Mouse (Mus musculus): ENCODE results near the gene Tle3.

Gene Tle3

DNA sequence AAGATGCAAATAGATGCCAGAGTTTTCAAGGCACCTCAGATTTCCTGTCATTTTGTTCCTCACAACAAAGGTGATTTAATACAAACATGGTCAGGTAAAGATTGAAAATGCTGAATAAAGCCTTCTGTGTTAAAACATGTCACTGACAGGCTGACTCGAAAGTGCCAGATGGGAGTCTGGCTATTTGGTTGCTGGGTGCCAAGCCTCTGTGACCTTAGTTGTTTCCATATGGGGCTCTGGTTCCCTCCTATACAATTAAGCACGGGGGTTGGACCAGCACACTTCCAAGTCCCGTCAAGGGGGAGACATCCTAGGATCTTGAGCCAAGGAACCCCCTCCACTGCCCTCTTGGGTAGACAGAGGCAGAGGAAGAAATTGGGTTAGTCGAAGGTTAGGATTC, 13.2 kb upstream of the Tle3 start:
- no peak for DNase-seq (ENCODE audit: low read depth, low spot score)

DNA sequence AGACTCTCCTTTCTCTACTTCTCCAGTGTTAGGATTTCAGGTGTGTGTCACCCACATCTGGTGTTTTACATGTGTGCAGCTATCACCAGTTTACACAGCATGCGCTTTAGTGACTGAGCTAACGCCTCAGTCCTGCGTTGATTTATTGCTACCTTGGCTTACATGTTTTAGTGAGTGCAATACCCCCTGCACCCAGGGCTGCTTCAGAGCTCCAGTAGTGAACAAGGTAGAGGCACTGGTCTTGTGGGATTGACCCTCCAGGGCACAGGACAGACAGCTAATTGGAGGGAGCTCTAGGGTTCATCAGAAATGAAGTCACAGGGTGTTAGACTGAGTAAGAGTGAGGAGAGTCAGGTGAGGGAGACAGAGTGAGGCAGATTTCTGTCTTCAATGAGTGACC, 12.4 kb upstream of the Tle3 start:
- no peak for DNase-seq (ENCODE audit: low read depth, low spot score)

DNA sequence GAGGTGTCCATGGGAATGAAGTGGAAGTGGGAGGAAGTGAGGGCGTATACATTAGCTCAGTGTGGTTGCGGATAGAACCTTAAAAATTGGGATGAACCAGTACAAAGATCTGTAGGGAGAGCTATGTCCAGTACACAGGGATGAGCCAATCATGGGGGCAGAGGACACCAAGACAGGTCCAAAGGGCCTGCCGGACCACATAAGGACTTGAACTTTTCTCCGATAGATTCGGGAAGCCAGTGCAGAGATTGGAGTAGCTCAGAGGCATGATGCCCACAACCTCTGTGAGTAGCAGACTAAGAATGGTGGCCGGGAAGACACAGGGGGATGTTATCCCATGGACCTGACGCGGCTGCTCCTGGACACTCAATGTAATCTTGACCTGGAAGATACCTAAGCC, 12.0 kb upstream of the Tle3 start:
- DNase-seq (ENCODE audit: low read depth, low spot score) = no peak

DNA sequence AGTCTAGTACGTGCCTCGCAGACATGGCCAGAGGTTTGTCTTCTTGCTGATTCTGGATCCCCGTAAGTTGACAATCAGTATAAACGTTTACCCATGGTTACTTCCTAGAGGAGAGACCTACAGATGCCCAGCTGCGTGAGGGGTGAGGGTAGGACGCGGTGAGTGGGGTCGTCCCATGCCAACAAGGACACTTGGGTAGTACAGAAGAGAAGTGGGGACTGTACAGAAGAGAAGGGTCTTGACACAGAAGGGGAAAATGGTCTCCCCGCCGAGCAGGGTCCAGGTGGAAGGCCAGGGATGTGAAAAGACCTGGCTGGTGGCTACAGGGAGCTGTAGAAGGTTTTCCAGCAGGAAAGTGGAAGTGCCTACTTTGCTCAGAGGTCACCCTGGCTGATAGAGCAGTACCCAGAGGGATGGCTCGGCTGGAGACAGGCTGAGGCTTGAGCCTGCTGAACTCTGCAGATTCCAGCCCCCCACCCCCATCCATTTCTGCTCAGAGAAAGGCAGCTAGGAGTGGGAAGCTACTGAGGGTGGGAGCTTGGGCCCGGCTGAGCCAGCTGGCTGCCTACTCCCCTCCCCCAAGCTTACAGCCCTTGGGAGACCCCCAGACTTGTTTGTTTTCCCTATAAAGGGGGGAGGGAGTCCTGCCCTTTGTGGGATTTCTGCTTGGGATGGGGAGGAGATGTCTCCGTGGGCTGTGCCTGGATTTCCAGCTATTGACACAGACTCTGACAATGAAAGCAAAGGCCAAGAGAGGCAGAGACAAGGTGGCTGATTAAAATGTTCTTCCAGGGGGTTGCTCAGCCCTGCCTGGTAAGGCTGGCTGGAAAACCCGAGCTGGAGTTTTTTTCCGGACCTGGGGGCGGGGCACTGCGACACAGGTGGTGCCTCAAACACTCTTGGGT, 11.2 kb upstream of the Tle3 start:
- no peak for DNase-seq (ENCODE audit: low read depth, low spot score)

DNA sequence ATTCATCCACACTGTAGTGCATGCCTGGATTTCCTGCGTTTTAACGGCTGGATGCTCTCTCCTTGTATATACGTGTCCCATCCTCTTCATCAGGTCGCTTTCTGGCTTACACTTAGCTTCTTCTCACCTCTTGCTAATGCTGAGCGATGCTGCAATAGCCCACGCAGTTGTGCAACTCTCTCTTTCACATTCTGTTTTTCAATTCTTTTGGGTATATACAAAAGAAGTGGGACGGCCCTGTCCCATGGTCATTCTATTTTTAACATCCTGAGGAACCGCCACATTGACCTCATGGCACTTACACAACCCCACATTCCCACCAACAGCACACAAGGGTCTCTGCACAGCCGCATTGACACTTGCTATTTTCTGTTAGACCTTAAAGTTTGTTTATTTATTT, 9.0 kb upstream of the Tle3 start:
- no peak for DNase-seq (ENCODE audit: low read depth, low spot score)

DNA sequence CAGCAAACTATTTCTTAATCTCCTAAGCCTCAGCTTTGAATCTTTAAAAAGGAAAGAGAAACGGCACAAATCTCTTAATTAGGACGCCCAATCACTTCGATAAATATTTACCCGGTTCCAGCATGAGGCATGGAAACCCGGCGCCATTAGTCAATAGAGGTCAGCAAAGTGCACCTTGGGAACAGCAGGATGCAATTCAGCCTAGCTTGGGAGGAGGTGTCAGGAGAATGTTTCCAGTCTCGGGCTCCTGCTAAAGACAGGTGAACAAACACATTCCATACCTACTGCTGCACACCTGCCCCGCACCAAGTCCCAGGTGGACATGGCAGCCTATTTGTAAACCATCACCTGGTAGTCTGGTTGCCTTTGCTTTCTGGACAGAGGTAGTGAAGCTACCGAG, 6.1 kb upstream of the Tle3 start:
- DNase-seq (ENCODE audit: low read depth, low spot score) = no peak

DNA sequence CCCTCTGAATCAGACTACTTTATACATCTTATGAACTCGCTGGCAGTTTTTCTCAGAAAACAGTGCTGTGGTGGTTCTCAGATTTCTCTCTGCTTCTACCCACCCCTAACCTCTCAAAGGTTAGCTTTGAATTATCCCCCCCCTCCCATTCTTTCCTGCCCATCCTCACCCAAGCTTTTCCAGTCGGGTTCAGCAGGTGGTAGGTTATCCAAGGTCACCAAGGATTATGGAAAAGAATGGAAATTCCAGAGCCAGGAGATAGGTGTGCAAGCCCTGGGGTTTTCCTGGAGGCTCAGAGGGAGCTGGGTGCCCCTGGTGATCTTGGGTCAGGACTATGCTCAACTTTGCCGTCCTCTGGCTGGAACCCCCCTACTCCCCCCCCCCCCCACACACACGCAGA, 5.0 kb upstream of the Tle3 start:
- DNase-seq (ENCODE audit: low read depth, low spot score) = no peak

DNA sequence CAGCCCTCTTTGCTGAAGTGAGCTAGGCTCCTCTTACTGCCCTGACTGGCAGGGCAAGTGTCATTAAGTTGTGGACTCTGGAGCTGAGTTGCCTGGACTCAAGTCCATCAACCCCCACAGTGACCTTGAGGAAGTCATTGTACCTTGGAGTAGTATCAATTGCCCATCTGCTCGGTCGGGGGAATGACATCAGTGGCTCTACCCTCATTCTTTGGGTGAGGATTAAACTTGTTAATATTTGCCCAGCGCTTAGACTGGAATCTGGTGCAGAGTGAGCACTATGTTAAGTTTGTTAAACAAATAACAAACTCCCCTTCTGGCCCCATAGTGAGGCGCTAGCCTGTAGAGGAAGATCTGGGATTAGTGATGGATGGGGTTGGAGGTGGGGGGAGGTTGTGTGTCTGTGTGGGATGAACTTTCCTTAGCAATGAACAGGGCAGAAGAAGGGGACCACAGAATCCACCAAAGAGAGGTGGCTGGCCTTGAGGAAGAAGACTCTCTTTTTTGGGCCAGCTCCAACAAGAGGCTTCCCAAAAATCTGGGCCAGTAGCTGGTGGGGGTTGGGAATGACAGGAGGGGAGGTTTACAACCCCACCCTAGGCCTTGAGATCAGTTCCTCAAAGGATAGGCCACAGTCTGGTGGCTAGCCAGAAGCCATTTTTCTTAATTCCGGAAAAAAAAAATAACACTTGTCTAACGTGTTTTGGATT, 4.2 kb upstream of the Tle3 start:
- no peak for DNase-seq (ENCODE audit: low read depth, low spot score)

DNA sequence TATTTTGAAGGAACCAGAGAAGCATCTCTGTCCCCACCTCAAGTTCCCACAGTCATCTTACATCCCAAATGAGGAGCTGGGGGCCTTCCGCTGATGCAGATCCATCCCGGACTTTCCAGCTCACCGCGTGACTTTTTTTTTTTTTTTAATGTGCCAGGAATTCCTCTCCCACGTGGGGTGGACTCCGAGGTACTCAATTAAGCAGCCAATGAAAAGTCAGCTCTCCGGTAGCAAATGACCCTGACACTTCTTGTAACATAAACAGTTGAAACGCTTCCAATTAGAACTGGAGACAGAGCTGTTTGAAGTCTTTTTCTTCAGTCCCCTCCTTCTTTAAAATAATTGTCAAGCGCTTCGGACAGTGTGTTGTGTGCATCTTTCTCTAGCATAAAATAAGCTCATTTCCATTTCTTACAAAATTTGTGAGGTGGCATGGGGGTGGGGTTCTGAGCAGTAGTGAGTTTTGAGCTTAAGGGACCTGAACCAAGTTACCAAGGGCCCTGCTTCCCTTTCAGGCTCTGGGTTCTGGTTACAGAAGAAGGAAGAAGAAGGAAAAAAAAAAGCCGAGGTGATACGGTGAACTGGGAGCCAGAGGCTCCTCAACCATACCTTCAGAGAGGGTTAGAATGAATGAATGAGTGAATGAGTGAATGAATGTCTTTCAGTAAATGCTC, 3.5 kb upstream of the Tle3 start:
- DNase-seq (ENCODE audit: low read depth, low spot score) = peak; percentile 88

DNA sequence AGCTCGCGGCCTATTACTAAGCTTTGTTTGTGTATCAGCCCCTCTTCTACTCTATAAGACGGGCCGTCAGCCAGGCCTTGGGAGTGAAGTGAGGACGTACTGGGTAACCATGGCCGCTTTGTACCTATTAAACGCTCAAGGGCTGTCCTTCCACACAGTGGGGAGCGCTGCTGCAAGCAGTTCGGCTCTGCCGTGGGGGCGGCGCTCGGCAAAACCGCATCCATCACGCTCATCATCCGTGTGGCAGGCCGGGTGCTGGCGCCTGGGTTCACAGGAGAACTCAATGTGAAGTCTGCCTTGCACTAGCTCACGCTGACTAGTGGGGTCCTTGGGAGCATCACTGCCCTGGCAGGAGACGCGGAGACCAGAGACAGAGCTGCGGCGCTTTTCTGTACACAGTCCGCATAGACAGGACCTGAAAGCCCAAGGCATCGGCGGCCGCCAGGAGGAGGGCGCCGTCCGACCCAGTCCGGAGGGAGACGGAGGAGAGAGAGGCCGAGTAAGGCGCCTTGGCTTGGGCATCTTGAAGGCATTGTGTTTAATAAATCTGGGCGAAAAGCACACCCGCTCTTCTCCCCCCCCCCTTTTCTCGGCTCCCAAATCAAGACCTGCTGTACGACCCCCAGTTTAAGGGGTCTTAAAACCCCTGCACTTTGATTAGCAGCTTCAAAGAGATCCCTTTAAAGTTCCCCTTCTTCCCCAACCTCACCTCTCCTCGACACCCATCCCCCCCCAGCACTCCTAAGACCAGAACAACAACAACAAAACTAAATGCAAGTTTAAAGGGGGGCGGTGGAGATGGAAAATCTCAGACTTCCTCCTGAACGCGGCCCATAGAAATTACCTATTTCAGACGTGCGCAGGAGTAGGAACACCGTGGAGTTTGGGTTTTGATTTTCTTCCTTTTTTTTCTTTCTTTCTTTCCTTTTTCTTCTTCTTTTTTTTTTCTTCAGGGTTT, 2.6 kb upstream of the Tle3 start:
- peak; percentile 50 for DNase-seq (ENCODE audit: low read depth, low spot score)

DNA sequence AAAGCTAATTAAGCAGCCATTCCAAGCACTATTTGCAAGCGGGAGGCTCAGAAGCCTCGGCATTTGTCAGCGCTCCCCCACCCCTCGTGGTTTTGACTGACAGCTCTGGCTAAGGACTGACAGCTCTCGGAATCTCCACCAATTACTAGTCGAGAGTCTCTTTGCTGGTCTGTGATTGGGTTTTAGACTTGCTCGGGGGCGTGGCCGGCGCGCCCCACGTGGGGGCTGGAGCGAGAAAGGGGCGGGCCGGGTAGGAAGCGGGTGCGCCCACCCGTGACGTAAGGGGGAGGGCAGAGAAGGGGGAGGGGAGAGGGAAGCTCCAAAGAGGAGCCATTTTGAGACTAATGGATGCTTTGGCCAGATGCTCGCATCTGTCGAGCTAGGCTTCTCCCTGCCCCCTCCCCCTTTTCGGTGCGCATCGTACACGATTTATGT, 1.7 kb upstream of the Tle3 start:
- DNase-seq (ENCODE audit: low read depth, low spot score) = peak; percentile 99

DNA sequence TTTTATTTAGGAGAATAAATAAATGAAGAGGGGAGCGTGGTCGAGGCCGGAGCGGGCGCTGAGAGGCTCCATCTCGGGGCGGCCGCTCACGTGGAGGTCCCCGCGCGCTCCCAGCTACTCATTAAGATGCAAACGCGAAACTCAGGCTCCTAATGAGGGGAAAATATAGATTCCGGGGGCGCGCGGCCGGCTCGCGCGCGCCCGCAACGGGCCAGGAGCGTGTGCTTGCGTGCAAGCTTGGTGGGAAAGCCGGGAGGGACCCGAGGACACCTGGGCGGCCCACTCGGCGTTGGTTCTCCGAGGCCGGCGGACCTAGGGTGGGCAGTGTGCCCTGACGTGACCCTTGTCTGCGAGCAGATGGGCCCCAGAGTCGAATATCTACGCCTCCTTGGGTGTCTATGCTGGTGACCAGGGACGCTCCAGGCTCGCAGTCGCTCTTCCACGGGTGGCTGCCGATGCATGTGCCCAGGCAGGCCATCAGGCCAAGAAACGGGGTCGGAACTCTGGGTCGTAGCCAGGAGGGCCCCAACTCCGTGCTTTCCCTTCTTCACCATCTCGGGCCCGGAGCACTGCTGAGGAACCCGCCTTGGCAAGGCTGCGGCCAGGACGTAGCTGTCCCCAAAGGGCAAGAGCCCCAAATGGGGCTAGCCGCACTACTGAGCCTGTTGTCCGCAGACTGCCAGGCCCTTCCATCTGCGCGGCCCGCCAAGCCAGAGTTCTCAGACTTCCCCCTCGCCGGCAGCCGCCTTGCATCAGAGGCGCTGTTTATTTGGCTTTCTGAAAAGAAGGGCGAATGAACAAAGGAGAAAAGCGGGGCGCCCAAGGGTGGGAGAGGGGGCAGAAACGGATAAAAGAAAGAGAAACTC, 1.0 kb upstream of the Tle3 start:
- DNase-seq (ENCODE audit: low read depth, low spot score) = no peak

DNA sequence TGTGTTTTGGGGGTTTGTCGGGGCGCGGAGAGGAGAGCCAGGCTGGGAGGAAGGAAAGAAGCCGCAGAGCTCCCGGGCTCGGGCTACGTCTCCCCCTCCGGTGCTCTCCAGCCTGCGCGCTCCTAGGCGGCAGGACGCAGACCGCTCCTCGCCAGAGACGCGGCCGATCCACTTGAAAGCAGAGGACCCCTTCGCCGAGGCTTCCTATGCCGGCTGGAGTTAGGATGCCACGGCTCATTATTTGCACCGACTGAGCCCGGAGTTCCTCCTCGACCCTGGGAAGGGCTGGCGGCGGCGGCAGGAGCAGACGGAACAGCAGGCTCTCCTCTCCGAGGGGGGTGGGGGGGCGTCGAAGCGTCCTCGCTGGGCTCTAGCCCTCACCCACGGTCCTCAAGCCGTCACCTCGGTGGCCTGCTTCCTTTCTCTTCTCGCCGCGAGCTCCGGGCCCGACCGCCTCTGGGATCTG, 377 bp downstream of the Tle3 start:
- DNase-seq (ENCODE audit: low read depth, low spot score) = no peak

DNA sequence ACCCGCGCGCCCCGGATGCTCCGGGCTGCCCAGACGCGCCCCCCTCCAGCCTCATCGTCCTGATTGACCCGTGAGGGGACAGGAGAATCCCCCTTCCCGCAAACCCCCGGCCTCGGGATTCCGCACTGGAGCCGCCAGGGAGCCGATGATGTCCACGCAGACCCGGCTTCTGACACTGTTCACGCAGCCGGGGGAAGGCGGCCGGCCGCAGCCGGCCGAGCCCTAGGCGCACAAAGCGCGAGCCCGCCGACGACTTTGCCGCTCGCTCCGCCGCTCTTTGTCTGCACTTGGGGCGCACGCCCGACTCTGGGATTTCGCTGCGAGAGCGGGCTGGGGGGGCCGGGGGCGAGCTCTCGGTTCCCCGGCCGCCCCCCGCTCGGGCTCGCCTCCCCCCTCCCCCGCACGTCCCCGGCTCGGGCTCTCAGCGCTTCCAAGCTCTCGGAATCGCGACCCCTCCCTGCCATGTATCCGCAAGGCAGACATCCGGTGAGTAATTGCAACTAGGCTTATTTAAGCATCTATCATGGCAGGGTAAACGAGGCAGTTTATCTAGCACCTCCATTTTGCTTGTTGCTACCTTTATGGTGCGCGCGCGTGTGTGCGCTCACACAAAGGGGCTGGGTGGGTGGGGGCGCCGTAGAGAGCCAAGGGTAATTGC, 939 bp downstream of the Tle3 start:
- no peak for DNase-seq (ENCODE audit: low read depth, low spot score)

DNA sequence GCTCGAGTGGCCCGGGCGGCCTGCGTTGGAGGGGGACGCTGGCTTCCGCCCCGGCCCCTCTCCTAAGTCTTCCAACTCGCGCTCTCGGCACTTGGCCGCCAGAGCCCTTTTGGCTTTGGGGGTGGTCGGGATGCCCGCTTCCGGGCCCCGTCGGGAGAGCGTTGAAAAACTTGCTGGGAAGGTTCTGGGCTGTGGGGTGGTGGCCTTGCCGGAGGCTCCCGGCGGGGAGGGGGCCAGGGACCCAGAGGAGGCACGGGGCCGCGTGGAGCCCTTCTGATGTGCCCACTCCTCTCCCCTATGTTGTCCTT, 1.4 kb downstream of the Tle3 start:
- no peak for DNase-seq (ENCODE audit: low read depth, low spot score)

DNA sequence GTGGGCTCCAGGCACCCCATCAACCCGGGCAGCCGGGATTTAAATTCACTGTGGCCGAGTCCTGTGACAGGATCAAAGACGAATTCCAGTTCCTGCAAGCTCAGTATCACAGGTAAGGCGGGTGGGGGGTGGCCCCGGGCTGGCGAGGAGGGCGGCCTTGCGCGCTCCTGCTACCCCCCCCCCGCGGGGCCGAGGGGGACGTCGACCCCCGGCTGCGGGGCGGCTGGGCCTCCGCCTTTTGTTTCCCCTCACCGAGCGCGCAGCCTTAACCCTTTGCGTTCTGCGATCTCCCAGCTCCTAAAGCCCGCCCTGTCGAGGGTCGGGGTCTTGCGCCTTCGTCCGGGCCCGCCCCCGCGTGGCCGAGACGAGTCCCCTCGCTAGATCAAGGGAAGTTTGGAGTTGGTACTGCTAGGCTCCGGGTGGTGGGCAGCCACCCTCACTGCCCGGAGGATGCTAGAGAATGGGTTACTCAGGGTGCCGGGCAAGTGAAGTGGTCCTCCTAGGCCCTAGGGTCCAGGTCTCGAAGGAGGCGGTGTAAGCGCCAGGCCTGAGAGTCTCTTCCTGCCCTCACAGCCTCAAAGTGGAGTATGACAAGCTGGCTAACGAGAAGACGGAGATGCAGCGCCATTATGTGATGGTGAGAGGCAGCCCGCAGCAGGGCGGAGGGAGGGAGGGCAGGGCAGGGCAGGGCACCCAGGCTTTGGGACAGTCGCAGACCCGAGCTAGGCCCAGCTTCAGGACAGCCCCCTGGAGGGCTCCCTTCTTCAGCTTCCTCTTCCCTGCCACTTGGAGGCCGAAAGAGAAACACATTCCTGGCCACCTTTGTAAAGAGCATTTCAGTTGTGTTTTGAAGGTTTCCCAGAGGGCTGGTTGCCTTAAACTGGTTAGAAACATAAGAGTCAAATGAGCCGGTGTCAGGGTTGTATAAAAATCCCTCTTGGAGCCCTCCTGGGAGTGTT, 2.1 kb downstream of the Tle3 start:
- no peak for DNase-seq (ENCODE audit: low read depth, low spot score)

DNA sequence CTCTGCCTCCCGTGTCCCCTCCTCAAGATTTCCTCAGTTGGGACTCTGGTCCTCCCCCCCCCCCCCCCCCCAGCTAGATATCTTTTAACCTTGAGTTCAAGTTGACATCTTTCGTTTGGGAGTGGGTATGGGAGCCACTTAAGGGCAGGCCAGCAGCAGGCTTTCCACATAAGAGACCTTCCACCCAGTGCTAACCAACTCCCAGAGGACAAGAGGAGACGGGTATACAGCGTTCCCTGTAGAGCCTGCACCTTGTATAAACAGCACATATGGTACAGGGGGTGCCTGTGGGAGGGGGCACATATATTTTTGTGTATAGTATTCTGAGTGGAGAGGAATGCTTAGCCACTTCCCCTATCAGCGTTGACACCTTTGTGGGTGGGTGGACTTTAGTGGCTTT, 2.8 kb downstream of the Tle3 start:
- no peak for DNase-seq (ENCODE audit: low read depth, low spot score)

DNA sequence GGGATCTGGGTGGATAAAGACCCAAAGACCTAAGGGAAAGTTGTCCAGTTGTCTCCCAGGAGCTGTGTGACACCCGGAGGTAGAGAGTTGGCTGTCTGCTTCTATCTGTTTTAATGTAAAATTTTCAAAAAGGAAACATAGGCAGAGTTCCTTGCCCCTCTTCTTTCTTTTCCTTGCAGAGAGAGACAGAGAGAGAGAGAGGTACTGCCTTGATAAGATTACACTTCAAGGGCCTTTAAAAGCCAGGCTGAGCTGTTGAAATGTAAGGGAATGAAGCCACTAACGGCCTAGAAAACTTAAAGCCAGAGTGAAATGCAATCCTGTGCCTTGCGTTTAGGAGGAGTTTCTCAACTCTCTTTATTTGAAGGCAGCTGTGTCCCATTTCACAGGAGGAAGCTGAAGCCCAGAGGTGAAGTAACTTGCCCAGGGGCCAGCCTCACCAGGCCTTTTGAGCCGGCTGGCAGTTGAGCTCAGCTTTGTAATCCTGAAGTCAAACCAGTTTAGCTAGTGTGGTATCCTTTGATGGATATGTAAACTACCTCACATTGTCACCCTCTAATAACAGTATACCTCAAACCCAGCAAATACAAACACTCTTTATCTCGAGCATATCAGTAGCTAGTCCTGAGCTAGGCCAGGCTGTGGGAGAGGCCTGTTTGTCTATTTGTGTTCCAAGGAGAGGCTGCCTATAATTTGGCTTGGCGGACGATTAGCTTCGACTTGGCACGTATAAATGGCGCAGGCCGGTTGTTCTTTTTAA, 3.8 kb downstream of the Tle3 start:
- DNase-seq (ENCODE audit: low read depth, low spot score) = no peak
